Mouse (Mus musculus) cerebellum, adult 9-10 months (tissue): Measurements from ENCODE around the gene Robo3.
A peak's percentile ranks its signal among the peaks of the same experiment; 100 is the strongest.

Experiments
- DNase-seq: peaks from one replicate; pipeline ENCODE4 v3.0.0; 2022

Gene Robo3

DNA sequence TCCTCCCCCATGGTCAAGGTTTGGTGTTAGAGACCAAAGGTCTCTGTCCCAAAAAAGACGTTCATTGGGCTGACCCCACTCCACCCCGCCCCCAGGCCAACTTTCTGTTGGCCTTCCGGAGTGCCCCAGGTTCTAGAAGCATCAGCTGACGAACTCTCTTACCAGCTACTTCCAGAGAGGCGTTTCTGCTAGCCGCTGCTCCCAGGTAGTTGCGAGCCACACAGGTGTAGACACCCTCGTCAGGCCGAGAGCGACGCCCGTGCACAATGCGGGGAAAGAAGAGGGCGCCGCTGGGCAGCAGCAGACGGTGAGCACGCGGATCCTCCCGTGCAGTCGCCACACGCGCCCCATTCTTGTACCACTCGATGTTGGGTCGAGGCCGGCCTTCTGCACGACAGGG lies 3.7 kb downstream of the Robo3 start:
- no peak for DNase-seq

GRCm38 (mm10) chr9:37421239-37421638 lies 11.8 kb downstream of the Robo3 start:
- no peak for DNase-seq

DNA sequence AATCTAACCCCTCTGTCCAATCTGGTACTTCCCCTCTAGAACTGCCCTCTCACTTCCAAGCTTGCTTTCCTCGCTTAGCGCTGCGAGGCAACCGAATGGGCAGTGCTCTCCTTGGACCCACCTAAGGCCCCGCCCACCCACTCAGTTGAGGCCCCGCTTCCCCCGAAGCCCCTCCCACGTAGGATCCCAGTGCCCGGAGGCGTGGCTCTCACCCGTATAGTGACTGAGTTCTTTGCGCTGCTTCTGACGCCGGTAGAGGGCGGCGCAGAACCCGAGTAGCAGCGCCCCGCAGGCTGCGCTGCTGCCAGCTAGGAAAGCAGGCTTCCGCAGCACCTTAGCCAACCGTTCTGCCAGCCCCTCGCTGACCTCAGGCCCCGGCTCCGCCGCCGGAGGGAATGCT lies 12.4 kb downstream of the Robo3 start:
- DNase-seq: peak; percentile 57

DNA sequence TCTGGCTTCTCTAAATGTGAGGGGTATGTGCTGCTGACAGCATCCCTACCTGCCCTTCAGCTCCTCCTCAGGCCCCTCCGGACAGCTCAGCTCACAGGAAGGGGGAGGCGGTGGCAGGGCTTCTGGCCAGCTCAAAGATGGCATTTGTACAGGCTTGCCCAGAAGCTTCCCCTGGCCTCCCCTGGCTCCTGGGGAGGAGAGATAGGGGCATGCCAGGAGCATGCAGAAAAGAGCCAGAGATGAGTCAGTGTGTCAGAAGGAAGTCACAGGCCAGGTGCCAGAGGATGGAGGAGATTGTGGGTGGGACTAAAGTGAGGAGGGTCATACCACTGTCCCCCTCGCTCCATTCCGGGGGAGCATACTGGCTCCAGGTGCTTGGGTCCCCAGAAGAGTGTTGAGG lies 14.3 kb downstream of the Robo3 start:
- peak; percentile 26 for DNase-seq

DNA sequence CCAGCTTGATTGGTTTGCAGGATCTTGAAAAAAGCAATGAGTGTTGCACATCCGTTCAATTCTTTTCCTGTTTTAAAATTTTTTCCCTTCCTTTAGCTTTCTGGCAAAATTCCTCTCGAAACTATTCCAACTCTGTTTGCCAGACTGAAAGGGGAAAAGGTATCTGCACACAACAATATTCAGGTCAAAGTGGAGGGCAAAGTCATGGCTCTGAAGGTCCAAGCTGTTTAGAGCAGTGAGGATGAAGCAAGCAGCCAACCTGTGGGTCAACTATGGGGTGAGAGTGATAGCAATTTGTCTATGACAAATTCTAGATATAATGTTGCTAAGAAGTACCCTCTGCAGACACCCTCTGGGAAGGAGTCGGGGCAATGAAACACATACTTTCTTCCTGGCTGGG lies 18.4 kb downstream of the Robo3 start:
- no peak for DNase-seq

- no peak for DNase-seq
These were observed 20.1 kb downstream of the Robo3 start for GRCm38 (mm10) chr9:37412989-37413388.

- no peak for DNase-seq
These were observed 23.2 kb downstream of the Robo3 start for GRCm38 (mm10) chr9:37409698-37410445.

DNA sequence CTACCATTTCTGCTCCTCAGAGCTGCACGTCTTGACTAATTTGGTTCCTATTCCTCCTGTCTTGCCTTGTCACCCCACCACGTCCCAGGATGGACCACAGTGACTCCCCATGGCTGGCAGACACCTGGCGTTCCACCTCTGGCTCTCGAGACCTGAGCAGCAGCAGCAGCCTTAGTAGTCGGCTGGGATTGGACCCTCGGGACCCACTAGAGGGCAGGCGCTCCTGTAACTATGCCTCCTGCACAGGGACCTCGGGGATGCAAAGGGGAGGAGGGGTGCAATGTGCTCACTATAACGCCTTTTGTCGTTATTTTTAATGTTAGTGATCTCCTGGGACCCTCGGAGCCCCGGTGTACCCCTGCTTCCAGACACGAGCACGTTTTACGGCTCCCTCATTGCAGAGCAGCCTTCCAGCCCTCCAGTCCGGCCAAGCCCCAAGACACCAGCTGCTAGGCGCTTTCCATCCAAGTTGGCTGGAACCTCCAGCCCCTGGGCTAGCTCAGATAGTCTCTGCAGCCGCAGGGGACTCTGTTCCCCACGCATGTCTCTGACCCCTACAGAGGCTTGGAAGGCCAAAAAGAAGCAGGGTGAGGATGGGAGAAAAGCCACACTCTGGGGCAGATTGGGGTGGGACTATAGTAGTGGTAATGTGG lies 25.1 kb downstream of the Robo3 start:
- no peak for DNase-seq

DNA sequence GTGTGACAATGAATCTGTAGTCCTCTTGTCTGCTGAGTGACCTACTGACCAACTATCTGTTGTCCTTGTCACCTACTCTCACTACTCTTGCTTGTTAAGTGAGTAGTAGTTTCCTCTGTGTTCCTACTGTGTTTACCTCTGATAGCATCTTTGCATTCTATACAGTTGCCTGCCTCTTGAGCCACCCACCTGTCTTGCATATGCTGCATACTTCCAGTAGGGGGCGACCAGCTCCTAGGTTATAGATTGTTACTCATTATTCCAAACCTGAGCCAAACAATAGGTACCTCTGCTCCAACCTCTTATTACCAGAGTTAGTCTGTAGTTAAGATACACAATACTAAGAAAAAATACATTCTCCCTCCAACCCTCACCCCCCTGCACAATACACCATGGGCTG lies 26.7 kb downstream of the Robo3 start:
- DNase-seq: peak; percentile 28

DNA sequence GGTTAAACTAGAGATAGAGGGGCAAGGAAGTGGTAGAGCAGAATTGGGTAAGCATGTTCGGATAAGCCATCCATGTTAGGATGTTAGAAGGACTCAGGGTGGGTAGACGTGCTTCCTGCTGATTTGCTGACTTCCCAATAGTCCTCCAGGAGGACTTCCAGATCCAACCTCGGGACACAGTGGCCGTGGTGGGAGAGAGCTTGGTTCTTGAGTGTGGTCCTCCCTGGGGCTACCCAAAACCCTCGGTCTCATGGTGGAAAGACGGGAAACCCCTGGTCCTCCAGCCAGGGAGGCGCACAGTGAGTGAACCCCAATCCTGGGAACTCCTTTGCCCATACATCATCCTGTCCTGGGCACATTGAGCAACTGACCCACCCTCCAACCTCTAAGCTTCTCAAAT lies 30.0 kb downstream of the Robo3 start:
- DNase-seq: no peak

DNA sequence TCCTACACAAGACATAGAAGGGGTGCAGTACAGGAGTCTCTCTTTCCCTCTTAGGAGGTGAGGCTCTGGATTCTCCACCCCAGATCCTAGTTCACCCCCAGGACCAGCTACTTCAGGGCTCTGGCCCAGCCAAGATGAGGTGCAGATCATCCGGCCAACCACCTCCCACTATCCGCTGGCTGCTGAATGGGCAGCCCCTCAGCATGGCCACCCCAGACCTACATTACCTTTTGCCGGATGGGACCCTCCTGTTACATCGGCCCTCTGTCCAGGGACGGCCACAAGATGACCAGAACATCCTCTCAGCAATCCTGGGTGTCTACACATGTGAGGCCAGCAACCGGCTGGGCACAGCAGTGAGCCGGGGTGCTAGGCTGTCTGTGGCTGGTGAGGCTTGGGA lies 30.5 kb downstream of the Robo3 start:
- DNase-seq: no peak

DNA sequence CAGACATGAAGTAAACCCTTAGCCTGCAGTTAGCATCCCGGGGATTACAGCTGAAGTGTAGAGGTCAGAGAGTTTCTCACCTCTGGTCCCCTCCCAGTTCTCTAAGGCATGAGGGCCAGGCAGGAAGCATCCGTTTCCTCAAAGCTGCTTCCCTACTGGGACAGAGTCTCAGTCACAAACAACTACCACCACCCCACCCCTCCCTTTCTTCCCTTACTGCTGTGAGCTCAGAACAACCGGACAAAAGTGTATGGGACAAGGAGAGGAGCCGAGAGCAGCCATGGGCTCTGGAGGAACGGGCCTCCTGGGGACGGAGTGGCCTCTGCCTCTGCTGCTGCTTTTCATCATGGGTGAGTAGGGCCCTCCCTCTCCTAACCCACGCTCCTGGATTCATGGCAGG lies 31.2 kb downstream of the Robo3 start, which contains the start of gene Robo4:
Robo4 (plus strand) TSS at position 96 of the 400 bp plus-strand sequence.
- DNase-seq: no peak

- DNase-seq: no peak
These were observed 32.5 kb downstream of the Robo3 start for GRCm38 (mm10) chr9:37400585-37400984.

- DNase-seq: no peak
These were observed 39.4 kb downstream of the Robo3 start for GRCm38 (mm10) chr9:37393482-37394131.

- no peak for DNase-seq
These were observed 41.0 kb downstream of the Robo3 start for GRCm38 (mm10) chr9:37392071-37392470.

GRCm38 (mm10) chr9:37390891-37391290 lies 42.2 kb downstream of the Robo3 start:
- DNase-seq: no peak

GRCm38 (mm10) chr9:37384284-37385182 lies 48.5 kb downstream of the Robo3 start:
- DNase-seq: no peak

GRCm38 (mm10) chr9:37383161-37383560 lies 49.9 kb downstream of the Robo3 start:
- DNase-seq: no peak

DNA sequence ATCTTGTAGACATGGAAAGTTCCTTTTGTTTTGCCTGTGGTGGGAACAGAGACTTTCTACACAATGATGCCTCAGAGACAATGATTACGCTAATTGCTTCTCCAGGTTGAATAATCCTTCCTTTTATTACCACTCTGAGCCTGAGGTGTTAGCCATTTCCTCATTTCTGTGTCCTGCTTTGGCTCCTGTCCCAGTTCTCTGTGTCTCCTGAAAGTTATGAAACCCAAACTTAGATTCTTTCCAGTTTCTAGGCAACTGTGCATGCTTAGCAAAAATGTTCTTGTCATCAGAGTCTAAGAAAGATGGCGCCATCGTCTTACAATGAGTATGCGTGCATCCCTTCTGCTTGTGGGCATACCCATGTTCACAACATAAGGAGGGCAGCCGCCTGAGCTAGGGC lies 57.3 kb downstream of the Robo3 start:
- no peak for DNase-seq

DNA sequence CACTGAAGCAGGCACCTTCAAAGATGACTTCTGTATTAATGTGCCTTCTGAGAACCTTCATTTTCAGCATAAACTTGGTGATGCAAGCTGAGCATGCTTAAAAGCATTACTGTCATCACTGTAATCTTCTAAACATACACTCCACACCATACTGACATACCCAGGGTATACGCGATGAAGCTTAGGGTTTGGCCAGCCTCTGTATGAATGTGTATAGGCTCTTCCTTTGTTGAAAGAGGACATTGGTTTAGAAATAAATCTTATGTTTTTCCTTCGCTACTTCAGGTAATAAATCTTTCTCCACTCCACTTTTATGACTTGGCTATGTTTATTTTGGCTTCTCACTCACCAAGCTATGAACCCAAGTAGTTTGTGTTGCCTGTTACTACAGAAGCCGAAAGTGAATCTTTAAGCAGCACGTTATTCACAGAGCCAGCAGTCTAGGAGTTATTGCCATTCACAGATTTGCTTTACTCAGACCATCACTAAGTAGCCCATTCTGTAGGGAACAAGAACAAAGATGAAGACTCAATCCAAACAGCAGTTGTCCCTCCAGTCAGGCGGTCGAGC lies 61.7 kb downstream of the Robo3 start:
- DNase-seq: no peak

- DNase-seq: no peak
These were observed 64.2 kb downstream of the Robo3 start for GRCm38 (mm10) chr9:37368860-37369259.

- no peak for DNase-seq
These were observed 64.8 kb downstream of the Robo3 start for GRCm38 (mm10) chr9:37368081-37368830.
